Mouse (Mus musculus) forebrain, postnatal 0 days (tissue): Measurements from ENCODE around the gene Tcirg1. TPM values are rescaled to one million over a fixed set of nuclear protein-coding genes. Genes with fewer than 3 reads are reported as not detected.

Experiments
- ATAC-seq: fragments of 200-750 bp; cut with Nextera tagmentation; 2 replicates; pipeline ENCODE4 v1.8.0; 2017; ENCODE audit warnings: mild to moderate bottlenecking, moderate library complexity
- DNase-seq: peaks from one replicate; pipeline ENCODE4 v3.0.0-alpha.2; 2015
- H3K27ac ChIP-seq: fragments of 300-500 bp; sonication (generic); 2 replicates; pipeline ENCODE4 v1.5.1; 2014; ENCODE audit warnings: low read depth, mild to moderate bottlenecking, antibody characterized with exemption, low read length, moderate library complexity, mixed read lengths
- H3K27me3 ChIP-seq: fragments of 300-500 bp; sonication (generic); 2 replicates; pipeline ENCODE4 v1.6.1; 2014; ENCODE audit warnings: mild to moderate bottlenecking, low read length, mixed read lengths; ENCODE audit not compliant: insufficient read depth
- H3K36me3 ChIP-seq: fragments of 300-500 bp; sonication (generic); 2 replicates; pipeline ENCODE4 v1.6.1; 2014; ENCODE audit warnings: mild to moderate bottlenecking, moderate library complexity; ENCODE audit not compliant: insufficient read depth
- H3K4me1 ChIP-seq: fragments of 300-500 bp; sonication (generic); 2 replicates; pipeline ENCODE4 v1.6.1; 2014; ENCODE audit warnings: antibody characterized with exemption; ENCODE audit not compliant: insufficient read depth
- H3K4me2 ChIP-seq: fragments of 300-500 bp; sonication (generic); 2 replicates; pipeline ENCODE4 v1.6.1; 2014; ENCODE audit warnings: low read depth, mild to moderate bottlenecking, moderate library complexity
- H3K4me3 ChIP-seq: fragments of 300-500 bp; sonication (generic); 2 replicates; pipeline ENCODE4 v1.5.1; 2014; ENCODE audit warnings: low read depth, low read length, mixed read lengths
- H3K9ac ChIP-seq: fragments of 300-500 bp; sonication (generic); 2 replicates; pipeline ENCODE4 v1.6.1; 2014; ENCODE audit warnings: mild to moderate bottlenecking
- H3K9me3 ChIP-seq: fragments of 300-500 bp; sonication (generic); 2 replicates; pipeline ENCODE4 v1.6.1; 2016; ENCODE audit warnings: low read length
- CTCF ChIP-seq: sonication (generic); IDR thresholded peaks from 2 replicates; pipeline ENCODE4 v1.5.1; 2016; ENCODE audit warnings: antibody characterized with exemption, control low read depth, low read depth
- WGBS: fragments of 180-500 bp; shearing (Covaris S2); extraction: QIAGEN DNeasy Blood & Tissue Kit; methylation state at CpG from one replicate; pipeline ENCODE4 v1.1.7; 2014; 5-methylcytosine and 5-hydroxymethylcytosine counted together
- polyA plus RNA-seq: library from polyadenylated mRNA; unstranded; fragments of >200 nt; fragmentation: Nextera tagmentation; extraction: Ambion mirVana; gene quantifications from 2 replicates; pipeline ENCODE4 v1.2.1, GENCODE M21; 2015
- total RNA-seq: library from RNA; depleted of rRNA; stranded (reverse); fragments of >200 nt; gene quantifications from 2 replicates; pipeline ENCODE4 v1.2.3, GENCODE M21; 2014

Tcirg1 gene
- total and polyA plus RNA-seq, 2 experiments from 2014 or later: 9.3 to 21.4 TPM

- Histone ChIP-seq H3K4me3 (no peak overlapping the region), H3K27me3 (no peaks in the 10 kb centered on the region), H3K36me3 (no peaks in the 10 kb centered on the region), H3K27ac (no peak overlapping the region), H3K4me1 (no peaks in the 10 kb centered on the region), H3K9me3 (no peaks in the 10 kb centered on the region), H3K9ac (no peak overlapping the region), H3K4me2 (no peak overlapping the region)
- no peak for ATAC-seq
- no peak for DNase-seq
- TF ChIP-seq CTCF: no peak
Measured at GRCm38 (mm10) chr19:3919928-3920327, 13.0 kb upstream of the Tcirg1 start.

GRCm38 (mm10) chr19:3916727-3917126 lies 9.8 kb upstream of the Tcirg1 start:
- WGBS: 81% methylated on average over 11 of the region's 11 CpGs

DNA sequence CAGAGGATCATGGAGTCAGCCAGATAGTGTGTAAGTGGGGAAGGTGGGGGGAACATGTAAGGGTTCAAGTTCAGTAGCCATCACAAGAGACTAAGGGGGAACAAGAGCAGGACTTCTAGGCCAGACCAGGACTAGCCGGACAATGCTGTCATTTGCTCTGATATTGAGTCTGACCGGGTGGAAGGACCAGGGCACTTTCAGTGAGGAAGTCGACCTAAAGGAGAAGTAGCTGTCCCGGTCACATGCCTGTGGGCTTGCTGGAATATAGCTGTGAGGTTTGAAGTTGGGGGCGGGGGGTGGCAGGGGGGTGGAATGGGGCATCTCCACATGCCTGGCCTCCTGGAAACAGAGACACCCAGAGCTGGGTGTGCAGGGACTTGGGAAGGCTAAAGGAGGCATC lies 7.6 kb upstream of the Tcirg1 start:
- Histone ChIP-seq H3K9ac (no peak overlapping the region), H3K9me3 (no peaks in the 10 kb centered on the region), H3K4me1 (peaks cover 11% of the 10 kb centered on the region; the same call in 1 of the 2 replicates), H3K4me3 (no peak overlapping the region), H3K27ac (no peak overlapping the region), H3K4me2 (no peak overlapping the region), H3K36me3 (peaks cover 11% of the 10 kb centered on the region; the same call in 1 of the 2 replicates), H3K27me3 (no peaks in the 10 kb centered on the region)
- ATAC-seq (no peak), DNase-seq (no peak)
- WGBS: 85% methylated on average over 5 of the region's 5 CpGs
- TF ChIP-seq CTCF: no peak

More at GRCm38 (mm10) chr19:3916727-3917126, 9.8 kb upstream of the Tcirg1 start:
- no peak overlapping the region for H3K4me2 ChIP-seq
- TF ChIP-seq CTCF: no peak
- H3K9ac ChIP-seq: no peak overlapping the region
- no peaks in the 10 kb centered on the region for H3K27me3 ChIP-seq
- DNase-seq: no peak
- peaks cover 10% of the 10 kb centered on the region; the same call in 1 of the 2 replicates for H3K4me1 ChIP-seq
- no peaks in the 10 kb centered on the region for H3K9me3 ChIP-seq
- H3K4me3 ChIP-seq: no peak overlapping the region
- H3K27ac ChIP-seq: no peak overlapping the region
- H3K36me3 ChIP-seq: no peaks in the 10 kb centered on the region
- ATAC-seq: no peak

DNA sequence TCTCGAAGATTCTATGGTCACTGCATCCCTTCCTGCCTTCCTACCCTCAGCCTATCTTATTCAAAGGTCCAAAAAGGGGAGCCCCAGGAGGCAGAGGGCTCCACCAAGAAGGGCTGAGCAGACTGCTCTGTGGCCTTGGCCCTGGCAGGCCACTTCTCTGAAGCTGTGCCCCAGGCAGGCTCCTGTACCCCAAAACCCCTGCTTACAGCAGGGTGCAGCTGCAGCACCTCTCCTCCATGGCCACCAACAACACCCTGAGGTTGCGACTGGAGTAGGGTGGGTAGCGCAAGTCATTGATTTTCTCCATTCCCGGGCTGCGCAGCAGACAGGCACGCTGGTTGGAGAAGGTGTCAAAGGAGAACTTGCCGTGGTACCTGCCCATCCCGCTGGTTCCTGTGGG lies 6.8 kb upstream of the Tcirg1 start:
- peaks cover 11% of the 10 kb centered on the region; the same call in 1 of the 2 replicates for H3K4me1 ChIP-seq
- H3K27me3 ChIP-seq: no peaks in the 10 kb centered on the region
- no peak for ATAC-seq
- no peak for DNase-seq
- no peak for TF ChIP-seq CTCF
- H3K9ac ChIP-seq: no peak overlapping the region
- no peaks in the 10 kb centered on the region for H3K9me3 ChIP-seq
- peaks cover 19% of the 10 kb centered on the region for H3K36me3 ChIP-seq
- H3K27ac ChIP-seq: no peak overlapping the region
- WGBS: 87% methylated on average over 8 of the region's 8 CpGs
- peak overlapping the region; percentile 74 for H3K4me2 ChIP-seq
- no peak overlapping the region for H3K4me3 ChIP-seq

DNA sequence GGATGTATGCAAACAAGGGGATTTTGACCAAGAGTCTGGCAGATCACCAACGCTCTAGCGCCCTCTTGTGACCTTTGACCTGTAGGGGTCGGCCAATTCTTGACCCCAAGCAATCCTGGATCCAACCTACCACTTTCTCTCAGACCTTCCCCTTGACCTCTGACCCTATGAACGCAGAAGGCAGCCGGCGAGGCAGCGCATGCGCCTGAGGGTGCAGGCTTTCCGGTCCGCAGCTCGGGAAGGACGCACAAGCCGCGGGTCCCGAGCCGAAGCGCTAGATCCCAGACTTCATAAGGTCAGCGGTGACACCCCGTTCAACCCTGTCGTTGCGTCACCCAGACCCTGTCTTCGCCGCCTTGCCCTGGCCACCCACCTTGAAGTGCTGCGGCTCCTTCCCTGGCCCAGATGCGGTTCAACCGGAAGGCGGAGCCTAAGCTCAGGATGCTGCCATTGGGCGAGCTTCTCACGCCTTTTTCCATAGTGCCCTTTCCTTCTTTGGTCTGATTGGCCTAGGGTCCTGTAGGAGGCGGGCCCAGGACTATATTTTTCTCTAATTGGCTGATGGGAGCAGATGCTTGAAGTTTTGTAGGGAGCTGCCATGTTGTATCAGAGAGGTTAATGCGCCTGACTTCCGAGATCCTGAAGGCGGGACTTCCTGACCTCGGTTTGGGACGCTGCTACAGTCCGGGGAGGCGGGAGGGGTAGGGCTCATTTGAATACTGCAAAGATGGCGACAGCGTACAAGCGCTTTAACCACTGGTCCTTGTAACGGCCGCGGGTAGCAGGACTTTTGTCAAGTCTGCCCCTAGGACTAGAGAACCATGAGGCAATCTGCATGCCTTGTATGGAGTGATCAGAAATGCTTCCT lies 5.6 kb upstream of the Tcirg1 start, which contains the start of gene Ndufs8:
Gene Ndufs8, minus strand, starts transcription at position 438 of the 868 bp plus-strand sequence.
- no peak; the same call in 1 of the 2 replicates for TF ChIP-seq CTCF
- Histone ChIP-seq H3K27ac (peak within 1 kb of the TSS; percentile 72), H3K9me3 (no peaks in the 10 kb centered on the region), H3K4me2 (peak within 1 kb of the TSS; percentile 74), H3K4me3 (peak within 1 kb of the TSS; percentile 61), H3K27me3 (no peaks in the 10 kb centered on the region), H3K36me3 (peaks cover 25% of the 10 kb centered on the region), H3K4me1 (peaks cover 11% of the 10 kb centered on the region; the same call in 1 of the 2 replicates), H3K9ac (peak within 1 kb of the TSS; percentile 66)
- under 1% methylated on average over 43 of the region's 43 CpGs for whole genome bisulfite sequencing
- DNase-seq: peak; percentile 97
- peak; percentile 98 for ATAC-seq

DNA sequence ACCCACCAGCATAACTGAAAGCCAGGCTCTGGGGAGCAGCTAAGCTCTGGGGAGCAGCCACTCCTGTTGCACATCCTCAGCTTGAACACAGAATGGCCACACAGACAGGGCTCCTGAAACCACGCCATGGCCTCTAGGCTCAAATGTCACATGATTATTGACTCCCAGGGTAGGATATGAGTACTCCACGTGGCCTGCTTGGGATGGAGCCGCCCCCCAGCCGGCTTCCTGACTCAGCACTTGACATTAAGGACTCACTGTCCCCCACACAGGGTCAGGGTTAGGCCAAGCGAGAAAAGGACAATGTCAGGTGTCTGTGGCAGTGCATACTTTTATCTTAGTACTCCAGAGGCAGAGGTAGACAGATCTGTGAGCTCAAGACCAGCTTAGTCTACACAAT lies 3.3 kb upstream of the Tcirg1 start:
- no peak for TF ChIP-seq CTCF
- 84% methylated on average over 5 of the region's 5 CpGs for WGBS
- Histone ChIP-seq H3K9ac (no peak overlapping the region), H3K36me3 (peaks cover 25% of the 10 kb centered on the region), H3K27ac (no peak overlapping the region), H3K9me3 (no peaks in the 10 kb centered on the region), H3K4me2 (no peak overlapping the region), H3K27me3 (no peaks in the 10 kb centered on the region), H3K4me3 (no peak overlapping the region), H3K4me1 (peaks cover 14% of the 10 kb centered on the region; the same call in 1 of the 2 replicates)
- no peak for DNase-seq
- ATAC-seq: no peak
